Mouse (Mus musculus): ENCODE measurements around the gene Invs. TPM values are rescaled to one million over a fixed set of nuclear protein-coding genes. Genes with fewer than 3 reads are reported as not detected.
A peak's percentile ranks its signal among the peaks of the same experiment; 100 is the strongest.

The Invs gene
- polyA plus RNA-seq, 1 experiment from 2014 or later = 7.2 TPM

GRCm38 (mm10) chr4:48428054-48428453 is 148.5 kb downstream of the Invs start:
- H3K36me3 ChIP-seq (ENCODE audit: control insufficient read depth, insufficient read depth, low read length) = peaks cover 13% of the 10 kb centered on the region
- ATAC-seq (ENCODE audit: insufficient number of reproducible peaks, low FRiP score, low TSS enrichment, low read depth) = no peak
- H3K27me3 ChIP-seq (ENCODE audit: control insufficient read depth, insufficient read depth, low read length) = no peaks in the 10 kb centered on the region
- H3K4me3 ChIP-seq (ENCODE audit: low read depth, low read length) = no peak overlapping the region
- no peak overlapping the region for H3K27ac ChIP-seq (replicated peaks; ENCODE audit: low read depth, low read length)
- no peaks in the 10 kb centered on the region for H3K9me3 ChIP-seq (ENCODE audit: control insufficient read depth, low read length)
- no peak for DNase-seq (ENCODE audit: low spot score)
- H3K4me2 ChIP-seq (ENCODE audit: low read depth, severe bottlenecking) = no peak overlapping the region
- H3K4me1 ChIP-seq (ENCODE audit: control insufficient read depth, insufficient read depth, low read length) = no peaks in the 10 kb centered on the region; the same call in 1 of the 2 replicates
- H3K9ac ChIP-seq (ENCODE audit: low read length) = no peak overlapping the region
- 86% methylated on average over 2 of the region's 2 CpGs for WGBS

GRCm38 (mm10) chr4:48454106-48454773 is 174.7 kb downstream of the Invs start:
- Histone ChIP-seq H3K27ac (replicated peaks; ENCODE audit: low read depth, low read length) (no peak overlapping the region), H3K27me3 (ENCODE audit: control insufficient read depth, insufficient read depth, low read length) (no peaks in the 10 kb centered on the region), H3K36me3 (ENCODE audit: control insufficient read depth, insufficient read depth, low read length) (peaks cover 17% of the 10 kb centered on the region), H3K4me3 (ENCODE audit: low read depth, low read length) (no peak overlapping the region), H3K9me3 (ENCODE audit: control insufficient read depth, low read length) (no peaks in the 10 kb centered on the region), H3K9ac (ENCODE audit: low read length) (no peak overlapping the region), H3K4me2 (ENCODE audit: low read depth, severe bottlenecking) (no peak overlapping the region), H3K4me1 (ENCODE audit: control insufficient read depth, insufficient read depth, low read length) (no peaks in the 10 kb centered on the region)
- DNase-seq (ENCODE audit: low spot score) = no peak
- WGBS = 99% methylated on average over 2 of the region's 2 CpGs
- no peak for ATAC-seq (ENCODE audit: insufficient number of reproducible peaks, low FRiP score, low TSS enrichment, low read depth)

- Histone ChIP-seq H3K9ac (ENCODE audit: low read length) (no peak overlapping the region), H3K27me3 (ENCODE audit: control insufficient read depth, insufficient read depth, low read length) (no peaks in the 10 kb centered on the region), H3K4me2 (ENCODE audit: low read depth, severe bottlenecking) (no peak overlapping the region), H3K9me3 (ENCODE audit: control insufficient read depth, low read length) (no peaks in the 10 kb centered on the region), H3K27ac (replicated peaks; ENCODE audit: low read depth, low read length) (no peak overlapping the region), H3K4me3 (ENCODE audit: low read depth, low read length) (no peak overlapping the region), H3K4me1 (ENCODE audit: control insufficient read depth, insufficient read depth, low read length) (no peaks in the 10 kb centered on the region), H3K36me3 (ENCODE audit: control insufficient read depth, insufficient read depth, low read length) (peaks cover 10% of the 10 kb centered on the region; the same call in 1 of the 2 replicates)
- 95% methylated on average over 6 of the region's 6 CpGs for WGBS
- no peak for DNase-seq (ENCODE audit: low spot score)
- ATAC-seq (ENCODE audit: insufficient number of reproducible peaks, low FRiP score, low TSS enrichment, low read depth) = no peak
Measured at GRCm38 (mm10) chr4:48458436-48458835, 178.9 kb downstream of the Invs start.

GRCm38 (mm10) chr4:48461060-48461459 is 181.5 kb downstream of the Invs start:
- H3K4me1 ChIP-seq (ENCODE audit: control insufficient read depth, insufficient read depth, low read length) = no peaks in the 10 kb centered on the region
- WGBS = 86% methylated on average over 1 of the region's 1 CpGs
- H3K4me2 ChIP-seq (ENCODE audit: low read depth, severe bottlenecking) = no peak overlapping the region
- no peaks in the 10 kb centered on the region for H3K9me3 ChIP-seq (ENCODE audit: control insufficient read depth, low read length)
- H3K27ac ChIP-seq (replicated peaks; ENCODE audit: low read depth, low read length) = no peak overlapping the region
- H3K4me3 ChIP-seq (ENCODE audit: low read depth, low read length) = no peak overlapping the region
- H3K27me3 ChIP-seq (ENCODE audit: control insufficient read depth, insufficient read depth, low read length) = no peaks in the 10 kb centered on the region
- DNase-seq (ENCODE audit: low spot score) (no peak), ATAC-seq (ENCODE audit: insufficient number of reproducible peaks, low FRiP score, low TSS enrichment, low read depth) (no peak)
- H3K9ac ChIP-seq (ENCODE audit: low read length) = no peak overlapping the region
- peaks cover 5% of the 10 kb centered on the region; the same call in 1 of the 2 replicates for H3K36me3 ChIP-seq (ENCODE audit: control insufficient read depth, insufficient read depth, low read length)

GRCm38 (mm10) chr4:48470977-48471376 is 191.4 kb downstream of the Invs start:
- Histone ChIP-seq H3K9ac (ENCODE audit: low read length) (no peak overlapping the region), H3K4me1 (ENCODE audit: control insufficient read depth, insufficient read depth, low read length) (peaks cover 9% of the 10 kb centered on the region; the same call in 1 of the 2 replicates), H3K4me2 (ENCODE audit: low read depth, severe bottlenecking) (no peak overlapping the region), H3K27me3 (ENCODE audit: control insufficient read depth, insufficient read depth, low read length) (no peaks in the 10 kb centered on the region), H3K27ac (replicated peaks; ENCODE audit: low read depth, low read length) (no peak overlapping the region), H3K4me3 (ENCODE audit: low read depth, low read length) (no peak overlapping the region), H3K9me3 (ENCODE audit: control insufficient read depth, low read length) (no peaks in the 10 kb centered on the region), H3K36me3 (ENCODE audit: control insufficient read depth, insufficient read depth, low read length) (peaks cover 9% of the 10 kb centered on the region; the same call in 1 of the 2 replicates)
- WGBS = 74% methylated on average over 1 of the region's 1 CpGs
- DNase-seq (ENCODE audit: low spot score) = no peak
- no peak for ATAC-seq (ENCODE audit: insufficient number of reproducible peaks, low FRiP score, low TSS enrichment, low read depth)

- ATAC-seq (ENCODE audit: insufficient number of reproducible peaks, low FRiP score, low TSS enrichment, low read depth) (no peak), DNase-seq (ENCODE audit: low spot score) (no peak)
- 19% methylated on average over 12 of the region's 12 CpGs for WGBS
Measured at GRCm38 (mm10) chr4:48472052-48472791, 192.7 kb downstream of the Invs start.

GRCm38 (mm10) chr4:48472792-48473650 is 193.5 kb downstream of the Invs start, which contains the start of gene Tex10:
TSS of gene Tex10 (minus strand) at chr4:48473459.
- no peaks in the 10 kb centered on the region for H3K9me3 ChIP-seq (ENCODE audit: control insufficient read depth, low read length)
- peak within 1 kb of the TSS; percentile 92 for H3K9ac ChIP-seq (ENCODE audit: low read length)
- DNase-seq (ENCODE audit: low spot score) (peak; percentile 95), ATAC-seq (ENCODE audit: insufficient number of reproducible peaks, low FRiP score, low TSS enrichment, low read depth) (peak; percentile 95)
- peak within 1 kb of the TSS; percentile 97 for H3K4me3 ChIP-seq (ENCODE audit: low read depth, low read length)
- H3K27me3 ChIP-seq (ENCODE audit: control insufficient read depth, insufficient read depth, low read length) = no peaks in the 10 kb centered on the region
- WGBS = under 1% methylated on average over 89 of the region's 89 CpGs
- peak within 1 kb of the TSS; percentile 64 for H3K4me2 ChIP-seq (ENCODE audit: low read depth, severe bottlenecking)
- peaks cover 4% of the 10 kb centered on the region; the same call in 1 of the 2 replicates for H3K36me3 ChIP-seq (ENCODE audit: control insufficient read depth, insufficient read depth, low read length)
- peak within 1 kb of the TSS; percentile 74 for H3K27ac ChIP-seq (replicated peaks; ENCODE audit: low read depth, low read length)
- H3K4me1 ChIP-seq (ENCODE audit: control insufficient read depth, insufficient read depth, low read length) = peaks cover 9% of the 10 kb centered on the region; the same call in 1 of the 2 replicates

More at GRCm38 (mm10) chr4:48472052-48472791, 192.7 kb downstream of the Invs start:
- Histone ChIP-seq H3K4me2 (ENCODE audit: low read depth, severe bottlenecking) (peak overlapping the region; percentile 64), H3K36me3 (ENCODE audit: control insufficient read depth, insufficient read depth, low read length) (peaks cover 6% of the 10 kb centered on the region; the same call in 1 of the 2 replicates), H3K4me3 (ENCODE audit: low read depth, low read length) (peak overlapping the region; percentile 97), H3K4me1 (ENCODE audit: control insufficient read depth, insufficient read depth, low read length) (peaks cover 9% of the 10 kb centered on the region; the same call in 1 of the 2 replicates), H3K27me3 (ENCODE audit: control insufficient read depth, insufficient read depth, low read length) (no peaks in the 10 kb centered on the region), H3K9me3 (ENCODE audit: control insufficient read depth, low read length) (no peaks in the 10 kb centered on the region), H3K9ac (ENCODE audit: low read length) (peak overlapping the region; percentile 92), H3K27ac (replicated peaks; ENCODE audit: low read depth, low read length) (peak overlapping the region; percentile 74; the same call in 1 of the 2 replicates)

GRCm38 (mm10) chr4:48473651-48474011 is 194.1 kb downstream of the Invs start:
- H3K4me1 ChIP-seq (ENCODE audit: control insufficient read depth, insufficient read depth, low read length) = peaks cover 9% of the 10 kb centered on the region; the same call in 1 of the 2 replicates
- H3K9ac ChIP-seq (ENCODE audit: low read length) = no peak overlapping the region
- DNase-seq (ENCODE audit: low spot score) = no peak
- H3K36me3 ChIP-seq (ENCODE audit: control insufficient read depth, insufficient read depth, low read length) = peaks cover 1% of the 10 kb centered on the region; the same call in 1 of the 2 replicates
- no peak for ATAC-seq (ENCODE audit: insufficient number of reproducible peaks, low FRiP score, low TSS enrichment, low read depth)
- peak overlapping the region; percentile 97 for H3K4me3 ChIP-seq (ENCODE audit: low read depth, low read length)
- 81% methylated on average over 2 of the region's 2 CpGs for WGBS
- no peaks in the 10 kb centered on the region for H3K9me3 ChIP-seq (ENCODE audit: control insufficient read depth, low read length)
- H3K27me3 ChIP-seq (ENCODE audit: control insufficient read depth, insufficient read depth, low read length) = no peaks in the 10 kb centered on the region
- H3K4me2 ChIP-seq (ENCODE audit: low read depth, severe bottlenecking) = peak overlapping the region; percentile 64; the same call in 1 of the 2 replicates
- 0 out of 2 replicates have a peak overlapping the region, but pooled peaks have one; percentile 39 for H3K27ac ChIP-seq (replicated peaks; ENCODE audit: low read depth, low read length)

Measured in limb, embryonic 11.5 days (tissue).